Comparison of ENCODE assay signal across 12 mouse cellular contexts in genomic region chr8:11575604-11576384, GRCm38 (mm10). TPM values are rescaled to one million over a fixed set of nuclear protein-coding genes. Genes with fewer than 3 reads are reported as not detected.
DNase-seq lines count a peak whose midpoint lies in the region; ATAC-seq and TF ChIP-seq lines count a peak whose summit lies in the region.
"Had no signal": no experiment of that assay in that cellular context is flagged by ENCODE, and none has a peak within 500 bp of the region (broad histone marks: within the 10 kb centered on the region; RNA-seq: fewer than 3 reads in every experiment).

No protein-coding gene starts in this region.

- no peaks in the 10 kb centered on the region for H3K36me3 ChIP-seq in limb, embryonic 14.5 days (ENCODE audit: control insufficient read depth, insufficient read depth, low read length)
- H3K36me3 ChIP-seq in stomach, postnatal 0 days (ENCODE audit: control insufficient read depth, insufficient read depth, low read length), result no peaks in the 10 kb centered on the region

- 32% methylated on average over 16 of the region's 16 CpGs for WGBS in limb, embryonic 14.5 days
- WGBS in stomach, postnatal 0 days, result 39% methylated on average over 16 of the region's 16 CpGs

- peaks cover 22% of the 10 kb centered on the region for H3K4me1 ChIP-seq in limb, embryonic 14.5 days (ENCODE audit: control insufficient read depth, insufficient read depth, low read length)
- peaks cover 4% of the 10 kb centered on the region; the same call in 1 of the 2 replicates for H3K4me1 ChIP-seq in stomach, postnatal 0 days (replicated peaks; ENCODE audit: control insufficient read depth, insufficient read depth)

- intact Hi-C loops in heart, postnatal 25 days (cut with DNase I), result no loop called here

- H3K9me3 ChIP-seq in limb, embryonic 14.5 days (ENCODE audit: control insufficient read depth, low read length), result no peaks in the 10 kb centered on the region
- no peaks in the 10 kb centered on the region for H3K9me3 ChIP-seq in stomach, postnatal 0 days (ENCODE audit: control insufficient read depth, low read length)

- no peak overlapping the region for H3K4me3 ChIP-seq in limb, embryonic 14.5 days (replicated peaks; ENCODE audit: low read length)
- H3K4me3 ChIP-seq in stomach, postnatal 0 days (ENCODE audit: low read depth, low read length), result no peak overlapping the region

- peak; percentile 92 for DNase-seq in heart, adult 11 months
- DNase-seq in heart, postnatal 25 days (ENCODE audit: low spot score), result no peak
- DNase-seq in lung, adult 18-20 months, result peak; percentile 26 to 48
- DNase-seq in lung, postnatal 4 days, result no peak
- peak; percentile 67 for DNase-seq in limb, embryonic 14.5 days (ENCODE audit: low spot score)
- peak; percentile 30 for DNase-seq in stomach, postnatal 0 days (ENCODE audit: low spot score)
- DNase-seq in ovary, postnatal 10 days (ENCODE audit: low spot score), result no peak
- DNase-seq in embryo, embryonic 10.5 days (ENCODE audit: low spot score), result no peak
- DNase-seq: adrenal gland, postnatal 10 days; cerebellum, adult 18-20 months; right cerebral cortex, adult 18-20 months had no signal

- no peaks in the 10 kb centered on the region for H3K27me3 ChIP-seq in limb, embryonic 14.5 days (ENCODE audit: control insufficient read depth, insufficient read depth, low read length)
- H3K27me3 ChIP-seq in stomach, postnatal 0 days (ENCODE audit: control insufficient read depth, insufficient read depth, low read length), result no peaks in the 10 kb centered on the region

- no peak for TF ChIP-seq CTCF in stomach, postnatal 0 days (IDR thresholded peaks at IDR 0.05; ENCODE audit: low read depth)

- ATAC-seq in limb, embryonic 14.5 days (ENCODE audit: low FRiP score, low read depth), result peak; percentile 75
- ATAC-seq in stomach, postnatal 0 days (ENCODE audit: low FRiP score, low TSS enrichment), result peak; percentile 80

- peak overlapping the region; percentile 25; the same call in 1 of the 2 replicates for H3K9ac ChIP-seq in limb, embryonic 14.5 days (ENCODE audit: low read depth, low read length, severe bottlenecking)
- peak overlapping the region; percentile 13 for H3K9ac ChIP-seq in stomach, postnatal 0 days (ENCODE audit: low read length)

- H3K4me2 ChIP-seq in limb, embryonic 14.5 days (replicated peaks; ENCODE audit: low read depth, low read length, severe bottlenecking), result no peak overlapping the region
- H3K4me2 ChIP-seq in stomach, postnatal 0 days (replicated peaks; ENCODE audit: low read depth), result no peak overlapping the region

- TF ChIP-seq POLR2A in limb, embryonic 14.5 days (IDR thresholded peaks at IDR 0.05; ENCODE audit: borderline replicate concordance, extremely low read depth, insufficient read depth, insufficient read length), result no peak

- TF ChIP-seq EP300 in stomach, postnatal 0 days (optimal IDR thresholded peaks at IDR 0.05), result no peak

- H3K27ac ChIP-seq in limb, embryonic 14.5 days (replicated peaks; ENCODE audit: low read depth, low read length), result peak overlapping the region; percentile 38
- peak overlapping the region; percentile 46; the same call in 1 of the 2 replicates for H3K27ac ChIP-seq in stomach, postnatal 0 days (replicated peaks)
- H3K27ac ChIP-seq: macrophage had no signal

RNA-seq across cellular contexts. Expression of gene Ing1, which starts 20.4 kb away (rescaled TPM):
- 10 to 100 TPM; 22.7 TPM for total RNA-seq in heart, postnatal 25 days (2021)
- polyA plus RNA-seq in limb, embryonic 14.5 days (2012; rRNA removed), result 38.5 and 63.6 TPM in 2 replicates
- polyA plus RNA-seq in limb, embryonic 14.5 days (2014; fragmentation: Nextera tagmentation; extraction: Ambion mirVana), result 42.9 and 49.7 TPM in 2 replicates
- polyA plus RNA-seq in stomach, postnatal 0 days (2015; fragmentation: Nextera tagmentation; extraction: Ambion mirVana), result 23.1 and 23.2 TPM in 2 replicates

RNA-seq across cellular contexts. Expression of gene Cars2, which starts 25.2 kb away (rescaled TPM):
- total RNA-seq in heart, postnatal 25 days (2021), result 10 to 100 TPM; 43.5 to 48.1 TPM
- 66.7 and 77.4 TPM in 2 replicates for polyA plus RNA-seq in limb, embryonic 14.5 days (2012; rRNA removed)
- 26.4 and 27.5 TPM in 2 replicates for polyA plus RNA-seq in limb, embryonic 14.5 days (2014; fragmentation: Nextera tagmentation; extraction: Ambion mirVana)
- polyA plus RNA-seq in stomach, postnatal 0 days (2015; fragmentation: Nextera tagmentation; extraction: Ambion mirVana), result 11.7 and 13.1 TPM in 2 replicates

RNA-seq across cellular contexts. Expression of gene Ankrd10, which starts 59.8 kb away (rescaled TPM):
- 10 to 100 TPM; 24.4 to 25.4 TPM for total RNA-seq in heart, postnatal 25 days (2021)
- 184 and 247 TPM in 2 replicates for polyA plus RNA-seq in limb, embryonic 14.5 days (2012; rRNA removed)
- polyA plus RNA-seq in limb, embryonic 14.5 days (2014; fragmentation: Nextera tagmentation; extraction: Ambion mirVana), result 91.8 and 103 TPM in 2 replicates
- polyA plus RNA-seq in stomach, postnatal 0 days (2015; fragmentation: Nextera tagmentation; extraction: Ambion mirVana), result 27.9 and 29.3 TPM in 2 replicates

Comparison
In these comparisons a context has a peak if more than half of its experiments do, and no peak if none do; other contexts are left out.
1. DNase-seq: peak in heart, adult 11 months (single experiment), lung, adult 18-20 months (2 of 2), limb, embryonic 14.5 days (single experiment) and stomach, postnatal 0 days (single experiment); none in heart, postnatal 25 days (single experiment), lung, postnatal 4 days (0 of 2), ovary, postnatal 10 days (single experiment) and embryo, embryonic 10.5 days (single experiment).